Mouse (Mus musculus): ENCODE measurements at regions not wholly inside any gene's neighbourhood (a gene's known extent, or its start where the extent isn't known, plus 50 kb on each side); places are given as distances from the start of the nearest gene placed in this dataset.

- no peak for TF ChIP-seq CTCF (IDR thresholded peaks at IDR 0.05)
- Histone ChIP-seq H3K36me3 (ENCODE audit: insufficient read depth, low read length) (no peaks in the 10 kb centered on the region), H3K9ac (replicated peaks; ENCODE audit: low read length, poor library complexity, severe bottlenecking) (no peak overlapping the region), H3K9me3 (ENCODE audit: low read length) (no peaks in the 10 kb centered on the region), H3K4me2 (ENCODE audit: low read depth, low read length, poor library complexity, severe bottlenecking) (no peak overlapping the region), H3K27ac (ENCODE audit: low read depth, low read length) (no peak overlapping the region), H3K27me3 (ENCODE audit: insufficient read depth, low read length) (no peaks in the 10 kb centered on the region), H3K4me1 (ENCODE audit: insufficient read depth, low read length) (no peaks in the 10 kb centered on the region), H3K4me3 (ENCODE audit: low read depth, low read length) (no peak overlapping the region)
- WGBS = 69% methylated on average over 16 of the region's 16 CpGs
- no peak for ATAC-seq (ENCODE audit: low FRiP score)
- peak; percentile 8 for DNase-seq (ENCODE audit: low spot score)
These were observed 81.2 kb upstream of the Mmadhc start for GRCm38 (mm10) chr2:50377609-50378413.

- TF ChIP-seq CTCF (IDR thresholded peaks at IDR 0.05) = no peak
- H3K27me3 ChIP-seq (ENCODE audit: insufficient read depth, low read length) = no peaks in the 10 kb centered on the region
- ATAC-seq (ENCODE audit: low FRiP score) (no peak), DNase-seq (ENCODE audit: low spot score) (no peak)
- H3K4me2 ChIP-seq (ENCODE audit: low read depth, low read length, poor library complexity, severe bottlenecking) = no peak overlapping the region
- no peaks in the 10 kb centered on the region for H3K4me1 ChIP-seq (ENCODE audit: insufficient read depth, low read length)
- no peak overlapping the region for H3K4me3 ChIP-seq (ENCODE audit: low read depth, low read length)
- 66% methylated on average over 2 of the region's 2 CpGs for WGBS
- H3K27ac ChIP-seq (ENCODE audit: low read depth, low read length) = no peak overlapping the region
- H3K9me3 ChIP-seq (ENCODE audit: low read length) = no peaks in the 10 kb centered on the region
- no peaks in the 10 kb centered on the region for H3K36me3 ChIP-seq (ENCODE audit: insufficient read depth, low read length)
- H3K9ac ChIP-seq (replicated peaks; ENCODE audit: low read length, poor library complexity, severe bottlenecking) = no peak overlapping the region
These were observed 77.0 kb upstream of the Mmadhc start for GRCm38 (mm10) chr2:50373626-50374025.

- H3K9ac ChIP-seq (replicated peaks; ENCODE audit: low read length, poor library complexity, severe bottlenecking) = no peak overlapping the region
- H3K4me2 ChIP-seq (ENCODE audit: low read depth, low read length, poor library complexity, severe bottlenecking) = no peak overlapping the region
- no peak overlapping the region for H3K27ac ChIP-seq (ENCODE audit: low read depth, low read length)
- no peak for TF ChIP-seq CTCF (IDR thresholded peaks at IDR 0.05)
- WGBS = 94% methylated on average over 7 of the region's 7 CpGs
- no peak for ATAC-seq (ENCODE audit: low FRiP score)
- H3K9me3 ChIP-seq (ENCODE audit: low read length) = no peaks in the 10 kb centered on the region
- H3K4me1 ChIP-seq (ENCODE audit: insufficient read depth, low read length) = no peaks in the 10 kb centered on the region
- no peak for DNase-seq (ENCODE audit: low spot score)
- no peak overlapping the region for H3K4me3 ChIP-seq (ENCODE audit: low read depth, low read length)
- no peaks in the 10 kb centered on the region for H3K36me3 ChIP-seq (ENCODE audit: insufficient read depth, low read length)
- H3K27me3 ChIP-seq (ENCODE audit: insufficient read depth, low read length) = no peaks in the 10 kb centered on the region
These were observed 76.4 kb upstream of the Mmadhc start for GRCm38 (mm10) chr2:50373006-50373405.

GRCm38 (mm10) chr2:50368831-50369230 lies 72.2 kb upstream of the Mmadhc start:
- no peak overlapping the region for H3K27ac ChIP-seq (ENCODE audit: low read depth, low read length)
- no peaks in the 10 kb centered on the region for H3K36me3 ChIP-seq (ENCODE audit: insufficient read depth, low read length)
- no peaks in the 10 kb centered on the region for H3K27me3 ChIP-seq (ENCODE audit: insufficient read depth, low read length)
- H3K9me3 ChIP-seq (ENCODE audit: low read length) = no peaks in the 10 kb centered on the region
- no peak for TF ChIP-seq CTCF (IDR thresholded peaks at IDR 0.05)
- ATAC-seq (ENCODE audit: low FRiP score) (no peak), DNase-seq (ENCODE audit: low spot score) (peak; percentile 6)
- H3K4me2 ChIP-seq (ENCODE audit: low read depth, low read length, poor library complexity, severe bottlenecking) = no peak overlapping the region
- H3K4me1 ChIP-seq (ENCODE audit: insufficient read depth, low read length) = no peaks in the 10 kb centered on the region
- no peak overlapping the region for H3K4me3 ChIP-seq (ENCODE audit: low read depth, low read length)
- WGBS = 53% methylated on average over 4 of the region's 4 CpGs
- H3K9ac ChIP-seq (replicated peaks; ENCODE audit: low read length, poor library complexity, severe bottlenecking) = no peak overlapping the region

GRCm38 (mm10) chr2:50368351-50368750 lies 71.8 kb upstream of the Mmadhc start:
- Histone ChIP-seq H3K4me2 (ENCODE audit: low read depth, low read length, poor library complexity, severe bottlenecking) (no peak overlapping the region), H3K9ac (replicated peaks; ENCODE audit: low read length, poor library complexity, severe bottlenecking) (no peak overlapping the region), H3K27ac (ENCODE audit: low read depth, low read length) (no peak overlapping the region), H3K36me3 (ENCODE audit: insufficient read depth, low read length) (no peaks in the 10 kb centered on the region), H3K9me3 (ENCODE audit: low read length) (no peaks in the 10 kb centered on the region), H3K4me3 (ENCODE audit: low read depth, low read length) (no peak overlapping the region), H3K4me1 (ENCODE audit: insufficient read depth, low read length) (no peaks in the 10 kb centered on the region), H3K27me3 (ENCODE audit: insufficient read depth, low read length) (no peaks in the 10 kb centered on the region)
- DNase-seq (ENCODE audit: low spot score) (no peak), ATAC-seq (ENCODE audit: low FRiP score) (no peak)
- whole genome bisulfite sequencing = 70% methylated on average over 6 of the region's 6 CpGs
- no peak for TF ChIP-seq CTCF (IDR thresholded peaks at IDR 0.05)

GRCm38 (mm10) chr2:50365221-50365620 lies 68.6 kb upstream of the Mmadhc start:
- ATAC-seq (ENCODE audit: low FRiP score) (no peak), DNase-seq (ENCODE audit: low spot score) (no peak)
- 89% methylated on average over 6 of the region's 6 CpGs for WGBS
- Histone ChIP-seq H3K36me3 (ENCODE audit: insufficient read depth, low read length) (no peaks in the 10 kb centered on the region), H3K4me3 (ENCODE audit: low read depth, low read length) (no peak overlapping the region), H3K4me1 (ENCODE audit: insufficient read depth, low read length) (no peaks in the 10 kb centered on the region), H3K4me2 (ENCODE audit: low read depth, low read length, poor library complexity, severe bottlenecking) (no peak overlapping the region), H3K9me3 (ENCODE audit: low read length) (no peaks in the 10 kb centered on the region), H3K27ac (ENCODE audit: low read depth, low read length) (no peak overlapping the region), H3K9ac (replicated peaks; ENCODE audit: low read length, poor library complexity, severe bottlenecking) (no peak overlapping the region), H3K27me3 (ENCODE audit: insufficient read depth, low read length) (no peaks in the 10 kb centered on the region)
- TF ChIP-seq CTCF (IDR thresholded peaks at IDR 0.05) = no peak

Data from midbrain, postnatal 0 days (tissue).